Mouse (Mus musculus): ENCODE results near the gene Grwd1.

Gene Grwd1

DNA sequence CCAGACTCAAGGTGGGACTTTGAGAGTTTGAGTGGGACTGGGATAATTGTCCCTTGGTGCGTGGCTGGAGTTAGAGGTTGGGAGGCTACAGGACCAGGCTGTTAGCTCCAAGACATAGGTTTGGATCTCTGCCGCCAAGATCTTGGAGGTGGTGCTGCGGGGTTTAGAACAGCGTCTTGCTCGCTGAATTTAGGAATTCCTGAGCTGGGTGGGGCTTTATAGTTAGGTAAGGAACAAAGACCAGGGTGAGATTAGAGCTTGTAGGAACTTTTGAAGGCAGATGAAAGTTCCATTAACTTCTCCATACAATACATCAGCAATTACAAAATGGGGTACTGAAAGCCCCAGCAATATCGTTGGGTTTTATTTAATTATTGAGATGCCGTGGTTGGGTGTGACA lies 30.7 kb downstream of the Grwd1 start:
- DNase-seq (ENCODE audit: low spot score in 2 of 2): no peak

DNA sequence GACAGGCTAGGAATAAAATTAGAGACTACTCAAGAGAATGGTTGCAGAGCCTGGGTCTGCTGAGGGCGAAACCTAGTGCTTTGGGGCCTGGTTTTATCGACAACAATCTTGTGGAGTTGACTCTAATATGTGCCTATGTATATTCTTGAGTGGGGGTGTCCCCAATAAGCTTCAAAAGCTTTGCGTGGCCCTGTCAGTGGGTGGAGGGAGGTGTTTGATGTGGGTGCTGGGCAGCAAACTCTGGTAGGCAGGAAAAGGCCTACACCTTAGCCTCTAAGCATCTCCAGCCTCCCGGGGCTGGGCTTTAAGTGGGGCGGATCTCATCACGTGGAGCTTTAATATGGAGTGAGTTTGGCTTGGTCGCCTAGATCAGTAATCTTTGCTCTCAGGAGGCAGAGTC lies 31.8 kb downstream of the Grwd1 start:
- DNase-seq (ENCODE audit: low spot score in 2 of 2): no peak

DNA sequence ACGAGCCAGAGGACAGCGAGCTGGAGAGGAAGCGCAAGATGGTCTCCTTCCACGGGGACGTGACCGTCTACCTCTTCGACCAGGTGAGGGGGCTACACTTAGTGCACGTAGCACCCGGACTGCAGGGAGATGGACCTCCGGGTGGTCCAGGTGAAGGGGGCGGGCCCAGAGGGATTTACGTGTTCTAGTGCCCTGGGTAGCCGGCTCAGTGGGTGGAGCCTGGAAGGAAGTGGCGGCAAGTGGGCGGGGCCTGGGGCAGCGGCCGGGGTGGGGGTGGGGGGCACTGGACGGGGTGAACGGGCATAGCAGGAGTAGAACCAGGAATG lies 32.3 kb downstream of the Grwd1 start:
- no peak for DNase-seq (ENCODE audit: low spot score in 2 of 2)

GRCm38 (mm10) chr7:45797661-45798510 lies 32.9 kb downstream of the Grwd1 start:
- DNase-seq (ENCODE audit: low spot score in 2 of 2): no peak

GRCm38 (mm10) chr7:45796950-45797349 lies 33.8 kb downstream of the Grwd1 start:
- DNase-seq (ENCODE audit: low spot score in 2 of 2): no peak

DNA sequence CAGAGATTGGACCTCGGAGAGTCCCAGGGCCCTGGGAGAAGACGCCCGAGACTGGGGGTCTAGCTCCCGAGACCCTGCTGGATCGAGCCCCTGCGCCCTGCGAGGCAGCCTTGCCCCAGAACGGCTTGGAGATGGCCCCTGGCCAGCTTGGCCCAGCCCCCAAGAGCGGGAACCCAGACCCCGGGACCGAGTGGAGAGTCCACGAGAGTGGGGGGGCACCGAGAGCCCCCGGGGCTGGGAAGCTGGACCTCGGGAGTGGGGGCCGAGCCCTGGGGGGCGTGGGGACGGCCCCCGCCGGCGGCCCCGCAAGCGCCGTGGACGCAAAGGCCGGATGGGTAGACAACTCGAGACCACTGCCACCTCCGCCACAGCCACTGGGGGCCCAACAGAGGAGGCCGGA lies 35.8 kb downstream of the Grwd1 start:
- DNase-seq (ENCODE audit: low spot score in 2 of 2): no peak

GRCm38 (mm10) chr7:45793969-45794585 lies 36.7 kb downstream of the Grwd1 start:
- DNase-seq (ENCODE audit: low spot score in 2 of 2): no peak

DNA sequence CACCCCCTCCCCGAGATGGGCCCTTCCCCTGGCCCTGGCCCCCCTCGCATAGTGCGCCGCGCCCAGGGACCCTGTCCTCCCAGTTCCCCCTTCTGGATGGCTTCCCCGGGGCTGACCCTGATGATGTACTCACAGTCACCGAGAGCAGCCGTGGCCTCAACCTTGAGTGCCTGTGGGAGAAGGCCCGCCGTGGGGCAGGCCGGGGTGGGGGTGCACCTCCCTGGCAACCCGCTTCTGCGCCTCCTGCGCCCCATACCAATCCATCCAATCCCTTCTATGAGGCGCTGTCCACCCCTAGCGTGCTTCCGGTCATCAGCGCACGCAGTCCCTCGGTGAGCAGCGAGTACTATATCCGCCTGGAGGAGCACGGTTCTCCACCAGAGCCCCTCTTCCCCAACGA lies 37.5 kb downstream of the Grwd1 start:
- no peak for DNase-seq (ENCODE audit: low spot score in 2 of 2)

DNA sequence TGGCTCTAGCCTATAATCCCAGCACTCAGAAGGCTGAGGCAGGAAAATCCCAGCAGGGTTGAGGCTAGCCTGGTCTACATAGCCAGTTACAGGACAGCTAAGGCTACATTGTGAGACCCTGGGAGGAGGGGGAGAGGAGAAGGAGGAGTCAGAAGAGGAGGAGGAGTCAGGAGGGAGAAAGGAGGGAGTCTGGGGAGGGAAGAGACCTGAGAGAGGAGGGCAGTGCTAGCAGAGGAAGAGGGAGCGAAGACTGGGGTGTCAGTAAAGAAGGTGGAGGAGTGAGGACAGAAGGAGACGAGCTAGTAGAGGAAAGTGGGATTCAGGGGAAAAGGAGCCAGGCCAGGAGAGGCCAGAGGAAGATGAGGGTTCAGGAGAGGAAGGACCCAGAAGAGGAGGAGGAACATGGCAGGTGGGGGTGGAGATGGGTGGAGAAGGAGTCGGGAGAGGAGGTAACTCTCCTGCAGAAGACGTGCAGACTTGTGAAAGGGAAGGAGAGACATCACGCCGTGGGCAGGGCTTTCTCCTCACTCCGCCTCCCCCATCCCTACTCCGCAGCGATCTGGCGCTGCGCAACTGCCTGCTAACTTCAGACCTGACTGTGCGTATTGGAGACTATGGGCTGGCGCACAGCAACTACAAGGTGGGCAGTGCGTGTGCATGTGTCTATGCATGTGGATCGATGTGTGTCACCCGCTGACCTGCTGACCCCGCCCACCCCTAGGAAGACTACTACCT lies 38.8 kb downstream of the Grwd1 start:
- DNase-seq (ENCODE audit: low spot score in 2 of 2): no peak

- DNase-seq (ENCODE audit: low spot score in 2 of 2): no peak
Observed at GRCm38 (mm10) chr7:45790721-45791120, 40.0 kb downstream of the Grwd1 start.

- DNase-seq (ENCODE audit: low spot score in 2 of 2): no peak
Observed at GRCm38 (mm10) chr7:45787642-45788041, 43.1 kb downstream of the Grwd1 start.

GRCm38 (mm10) chr7:45786661-45787413 lies 43.9 kb downstream of the Grwd1 start:
- DNase-seq (ENCODE audit: low spot score in 2 of 2): no peak

DNA sequence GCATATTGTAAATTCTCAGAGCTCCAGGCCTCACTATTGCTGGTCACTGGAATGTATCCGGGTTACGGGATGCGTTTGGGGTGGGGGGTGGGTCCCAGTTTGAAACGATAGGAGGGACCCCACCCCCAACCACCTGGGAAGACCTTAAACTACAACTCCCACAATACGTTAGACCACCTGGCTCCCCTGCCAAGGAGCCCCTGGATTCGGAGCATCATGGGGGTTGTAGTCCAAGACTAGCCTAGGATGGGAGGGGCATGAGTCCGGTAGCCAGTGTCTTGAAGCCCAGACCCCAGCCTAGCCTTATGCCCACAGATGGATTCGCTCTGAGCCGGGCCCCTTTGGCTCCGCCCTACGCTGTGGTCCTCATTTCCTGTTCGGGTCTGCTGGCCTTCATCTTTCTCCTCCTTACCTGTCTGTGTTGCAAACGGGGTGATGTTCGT lies 44.6 kb downstream of the Grwd1 start:
- DNase-seq (ENCODE audit: low spot score in 2 of 2): no peak

DNA sequence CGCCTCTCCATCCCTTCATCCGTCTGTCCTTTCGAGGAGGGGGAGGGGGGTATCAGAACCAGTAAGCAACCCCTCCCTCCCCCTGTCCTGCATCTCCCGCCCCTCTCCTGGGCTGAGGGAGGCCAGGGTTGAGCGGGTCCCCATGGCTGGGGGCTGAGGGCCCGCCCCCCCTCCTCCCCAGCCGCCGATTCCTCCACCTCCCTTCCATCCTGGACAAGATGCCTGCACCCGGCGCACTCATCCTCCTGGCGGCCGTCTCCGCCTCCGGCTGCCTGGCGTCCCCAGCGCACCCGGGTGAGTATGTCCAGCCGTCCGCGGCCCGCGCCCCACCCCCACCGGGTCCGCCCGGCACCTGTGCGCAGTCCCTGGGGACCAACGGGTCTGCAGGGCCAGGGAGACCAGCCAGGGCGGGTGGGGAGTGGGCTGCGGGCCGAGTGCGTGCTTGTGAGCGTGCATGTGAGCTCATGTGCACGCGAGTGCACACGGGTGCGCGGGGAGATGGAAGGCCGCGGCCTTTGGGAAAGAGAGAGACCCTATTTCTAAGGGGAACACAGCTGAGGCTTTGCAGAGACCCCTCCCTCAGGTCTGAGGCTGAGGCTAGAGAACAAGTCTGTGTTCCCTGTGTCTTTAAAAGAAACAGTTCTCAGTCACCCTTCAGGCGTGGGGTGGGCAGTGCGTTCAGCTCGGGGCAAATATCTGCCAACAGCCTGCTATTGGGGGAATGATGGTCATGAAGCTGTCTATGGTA lies 45.2 kb downstream of the Grwd1 start:
- DNase-seq (ENCODE audit: low spot score in 2 of 2): no peak

GRCm38 (mm10) chr7:45784524-45785372 lies 46.0 kb downstream of the Grwd1 start, which contains the start of gene Sult2b1:
Gene Sult2b1, minus strand, starts transcription at chr7:45784669.
- DNase-seq (ENCODE audit: low spot score in 2 of 2): no peak

DNA sequence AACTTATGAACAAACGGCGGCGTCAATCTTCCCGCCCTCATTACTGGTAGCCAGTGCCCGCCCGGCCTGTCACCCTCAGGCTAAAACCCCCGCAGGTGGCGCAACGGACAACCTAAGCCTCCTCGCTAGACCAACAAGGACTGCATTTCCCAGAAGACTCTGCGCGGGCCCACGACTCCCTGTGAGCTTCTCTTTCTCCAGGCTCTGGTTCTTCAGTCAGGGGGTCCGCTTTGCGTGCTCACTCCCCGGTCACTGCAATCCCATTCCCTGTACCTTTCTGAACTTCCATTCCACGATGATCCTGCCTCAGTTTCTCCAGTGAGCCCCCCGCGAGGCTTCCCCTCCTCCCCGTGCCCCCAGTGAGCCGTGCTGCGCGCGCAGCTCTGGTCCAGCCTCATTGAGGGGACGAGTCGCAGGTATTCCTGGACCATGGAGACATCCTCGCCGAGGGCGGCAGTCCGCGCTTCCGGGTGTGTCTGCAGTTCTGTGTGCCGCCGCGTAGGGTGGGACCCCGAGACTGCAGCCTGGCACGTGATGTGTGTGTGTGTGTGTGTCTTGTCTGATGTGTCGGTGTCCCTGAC lies 47.1 kb downstream of the Grwd1 start, which contains the start of gene Lmtk3:
Gene Lmtk3, plus strand, starts transcription at position 228 of the 581 bp plus-strand sequence.
- DNase-seq (ENCODE audit: low spot score in 2 of 2): peak in 1 of 2 experiments; percentile 44

GRCm38 (mm10) chr7:45782271-45782670 lies 48.5 kb downstream of the Grwd1 start:
- no peak for DNase-seq (ENCODE audit: low spot score in 2 of 2)

DNA sequence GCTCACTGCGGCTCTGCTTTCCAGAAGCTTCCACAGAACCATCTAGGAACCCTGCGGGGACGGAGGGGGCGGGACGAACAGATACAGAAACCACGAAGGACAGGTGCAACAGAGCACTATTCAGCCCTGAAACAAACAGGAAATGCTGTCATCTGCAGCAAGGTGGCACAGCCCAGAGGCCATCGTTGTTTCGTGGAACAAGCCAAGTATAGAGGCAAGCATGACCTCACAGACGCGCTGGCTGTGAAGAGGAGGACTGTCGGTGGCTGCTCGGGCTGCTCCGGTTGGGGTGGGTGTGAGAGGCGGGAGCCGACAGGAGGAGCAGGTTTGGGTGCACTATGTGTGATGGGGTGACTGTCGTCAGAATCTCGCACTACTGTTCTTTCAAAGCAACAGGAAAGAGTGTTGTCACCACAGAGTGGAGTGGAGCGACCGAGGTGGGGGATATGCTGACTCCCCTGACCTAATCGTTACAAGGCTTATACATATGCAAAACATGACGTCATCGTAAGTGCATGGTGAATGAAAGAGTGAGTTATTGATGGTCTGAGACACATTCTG lies 51.6 kb downstream of the Grwd1 start:
- no peak for DNase-seq (ENCODE audit: low spot score in 2 of 2)

DNA sequence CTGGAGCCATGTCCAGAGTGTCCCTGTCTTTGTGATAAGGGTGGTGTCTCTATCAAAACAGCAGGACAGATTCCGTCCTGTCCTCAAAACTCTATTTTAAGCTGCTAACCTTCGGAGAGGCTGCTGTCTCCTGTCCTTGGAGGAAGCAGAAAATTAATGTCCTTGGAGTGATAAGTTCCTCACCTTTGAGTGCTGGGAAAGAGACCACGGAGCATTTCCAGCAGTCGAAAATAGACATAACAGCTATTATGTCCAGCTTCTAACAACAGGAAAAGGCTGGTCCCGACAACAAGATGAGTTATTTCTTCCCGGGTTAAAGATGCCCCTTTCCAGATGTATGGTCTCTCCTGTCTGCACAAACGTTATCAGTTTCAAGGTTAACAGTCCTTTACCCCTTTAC lies 55.5 kb downstream of the Grwd1 start:
- no peak for DNase-seq (ENCODE audit: low spot score in 2 of 2)

Measured in urinary bladder, postnatal 36 days (tissue).